Mouse (Mus musculus) right cerebral cortex, postnatal 14 days (tissue): ENCODE measurements at regions not wholly inside any gene's neighbourhood (a gene's known extent, or its start where the extent isn't known, plus 50 kb on each side); places are given as distances from the start of the nearest gene placed in this dataset.

Experiments
- DNase-seq: peaks from one replicate; pipeline ENCODE4 v3.0.0; 2022

GRCm38 (mm10) chr16:46331336-46331735, 167.0 kb downstream of the Nectin3 start:
- DNase-seq, result no peak

GRCm38 (mm10) chr16:46299079-46299721, 144.3 kb upstream of the Gm4737 start:
- no peak for DNase-seq

DNA sequence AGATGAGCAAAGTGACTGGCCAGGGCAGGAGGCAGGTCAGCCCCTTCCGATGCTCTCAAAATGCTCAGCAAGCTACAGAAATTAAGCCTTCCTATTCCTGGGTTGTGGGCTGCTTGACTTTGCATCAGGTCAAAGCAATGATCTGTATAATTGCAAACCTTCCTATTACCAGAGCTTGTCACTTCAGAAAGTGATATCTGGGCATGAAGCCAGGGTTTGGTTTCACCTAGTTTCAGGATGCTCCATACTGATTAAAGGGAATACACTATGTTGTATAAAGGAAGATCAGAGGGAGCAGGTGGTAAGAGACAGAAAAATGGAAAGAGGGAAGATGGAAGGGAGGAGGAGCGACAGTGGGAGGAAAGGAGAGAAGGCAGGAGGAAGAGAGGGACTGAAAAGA, 142.3 kb upstream of the Gm4737 start:
- DNase-seq, result no peak

DNA sequence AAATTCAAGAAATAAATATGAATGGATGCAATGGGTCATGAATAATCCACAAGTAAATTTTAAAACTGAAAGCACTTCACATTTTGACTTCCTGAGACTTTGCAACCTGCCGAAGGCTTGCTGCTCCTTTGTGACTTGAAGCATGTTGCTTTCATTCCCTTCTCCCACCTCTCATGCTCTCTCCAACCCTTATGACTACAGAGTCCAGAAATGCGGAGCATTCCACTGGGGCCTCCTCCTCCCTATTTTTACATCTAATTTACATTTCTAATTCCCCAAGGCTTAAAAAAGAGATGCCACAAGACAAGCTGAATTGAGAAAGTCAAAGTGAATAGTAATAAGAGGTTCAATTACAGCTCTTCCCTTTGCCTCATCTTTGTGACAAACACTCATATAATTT, 141.5 kb upstream of the Gm4737 start:
- DNase-seq, result no peak

- no peak for DNase-seq
Measured at GRCm38 (mm10) chr16:46293831-46294230, 139.0 kb upstream of the Gm4737 start.

DNA sequence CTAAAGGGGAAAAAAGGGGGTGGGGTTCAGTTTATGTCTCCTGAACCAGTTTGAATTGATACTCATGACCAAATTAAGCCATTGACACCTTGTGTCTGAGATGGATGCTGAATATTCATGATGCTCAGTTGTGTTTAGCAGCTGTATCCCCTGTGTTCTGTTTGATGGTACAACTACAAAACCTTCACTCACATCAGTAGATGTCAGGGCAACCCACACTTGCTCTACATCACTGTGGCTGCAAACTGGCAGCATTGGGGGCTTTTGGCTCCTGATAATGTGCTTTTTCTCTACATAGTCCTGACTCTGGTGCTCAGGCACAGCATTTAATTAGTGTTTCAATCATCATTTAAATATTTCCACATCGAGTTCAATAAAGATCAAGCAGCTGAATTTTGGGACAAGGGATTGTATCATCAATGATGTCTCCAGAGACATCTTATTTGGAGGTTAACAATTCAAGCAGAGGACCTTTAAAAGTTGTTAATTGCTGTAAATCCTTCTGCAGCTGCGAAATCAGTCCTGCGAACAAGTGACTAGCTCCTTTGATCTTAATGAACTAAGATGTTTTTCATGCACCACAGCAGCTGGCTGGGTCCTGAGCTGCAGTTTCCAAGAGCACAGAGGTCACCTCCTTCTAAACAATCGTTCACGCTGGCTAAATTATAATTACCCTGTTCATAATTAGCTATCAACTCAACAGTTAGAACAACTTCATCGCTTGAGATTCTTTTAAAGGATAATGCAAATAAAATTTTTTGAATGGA, 136.4 kb upstream of the Gm4737 start:
- DNase-seq, result no peak

DNA sequence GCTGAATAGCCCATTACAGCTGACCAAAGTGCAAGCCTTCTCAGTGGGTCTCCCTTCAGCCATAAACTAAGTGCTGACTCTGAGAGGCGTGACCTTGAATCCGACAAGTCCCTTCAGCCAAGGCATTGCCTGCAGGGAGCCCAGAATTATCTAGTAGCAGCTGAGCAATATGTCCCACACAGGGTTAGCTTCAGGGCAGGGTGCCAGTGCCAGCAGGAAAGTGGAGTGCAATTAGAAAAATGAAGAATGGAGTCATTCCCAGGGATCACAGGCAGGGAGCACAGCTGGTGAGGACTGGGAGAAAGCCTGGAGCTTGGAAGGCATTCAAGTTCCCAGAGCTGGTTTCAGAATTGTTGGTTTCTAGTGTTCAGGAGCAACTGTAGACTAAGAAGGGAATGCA, 135.3 kb upstream of the Gm4737 start:
- peak; percentile 37 for DNase-seq

DNA sequence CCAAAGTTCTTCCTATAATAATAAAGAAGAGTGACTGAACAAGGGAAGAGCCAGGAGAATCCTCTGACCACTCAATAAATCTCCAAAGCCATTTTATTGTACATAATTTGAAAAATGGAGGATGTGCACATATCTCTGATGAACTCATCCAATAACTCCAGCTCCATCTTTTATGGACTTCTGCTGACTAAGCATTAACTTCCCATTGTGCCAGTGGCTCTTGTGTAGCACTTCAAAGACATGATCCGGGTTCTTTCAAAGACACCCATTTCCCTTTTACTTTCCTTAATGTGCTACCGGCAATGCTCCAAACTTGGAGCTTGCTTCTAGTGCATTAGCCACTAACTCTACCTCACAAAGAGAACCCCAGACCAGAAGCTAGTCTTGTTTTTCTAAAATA, 112.7 kb upstream of the Gm4737 start:
- no peak for DNase-seq

GRCm38 (mm10) chr16:46251639-46252038, 96.8 kb upstream of the Gm4737 start:
- DNase-seq, result no peak

GRCm38 (mm10) chr16:46250943-46251342, 96.1 kb upstream of the Gm4737 start:
- no peak for DNase-seq

DNA sequence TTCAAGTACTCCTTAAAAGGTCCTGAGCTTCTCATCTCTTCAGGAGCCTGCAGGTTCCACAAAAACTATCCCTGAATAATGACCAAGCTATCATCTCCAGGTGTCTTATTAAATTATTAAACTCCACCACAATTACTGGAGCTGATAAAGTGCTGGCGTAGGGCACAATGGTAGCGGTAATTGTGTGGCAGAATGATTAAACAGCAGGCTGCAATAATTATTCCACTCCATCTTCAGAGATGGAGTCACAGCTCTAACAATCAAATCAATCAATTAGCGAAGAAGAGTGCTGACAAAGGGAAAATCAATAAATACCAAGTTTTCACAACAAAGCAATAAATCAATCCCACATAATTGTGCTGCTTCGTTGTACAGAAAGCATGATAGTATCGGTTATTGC, 90.7 kb upstream of the Gm4737 start:
- no peak for DNase-seq

GRCm38 (mm10) chr16:46228744-46229143, 73.9 kb upstream of the Gm4737 start:
- DNase-seq, result no peak

- no peak for DNase-seq
Measured at GRCm38 (mm10) chr16:46223084-46223600, 68.3 kb upstream of the Gm4737 start.

GRCm38 (mm10) chr16:46212504-46212903, 57.6 kb upstream of the Gm4737 start:
- DNase-seq, result no peak

DNA sequence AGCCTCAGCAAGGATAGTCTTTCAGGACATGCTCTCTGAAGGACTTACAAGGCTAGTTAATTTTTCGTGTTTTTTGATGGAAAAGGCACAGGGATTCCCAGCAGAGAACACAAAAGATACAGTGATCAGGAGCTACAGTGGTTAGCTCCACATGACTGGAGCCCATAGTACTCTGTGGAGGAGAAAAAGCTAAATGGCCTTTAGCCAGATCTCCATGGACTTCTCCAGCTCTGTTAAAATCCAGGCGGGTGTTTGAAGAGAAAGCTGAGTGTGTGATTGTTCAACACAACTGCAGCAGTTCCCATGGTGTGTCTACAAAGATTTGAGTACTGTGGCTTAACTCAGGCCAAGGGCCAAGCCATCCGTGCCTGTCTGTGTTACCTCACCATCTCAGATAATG, 57.0 kb upstream of the Gm4737 start:
- DNase-seq, result no peak

DNA sequence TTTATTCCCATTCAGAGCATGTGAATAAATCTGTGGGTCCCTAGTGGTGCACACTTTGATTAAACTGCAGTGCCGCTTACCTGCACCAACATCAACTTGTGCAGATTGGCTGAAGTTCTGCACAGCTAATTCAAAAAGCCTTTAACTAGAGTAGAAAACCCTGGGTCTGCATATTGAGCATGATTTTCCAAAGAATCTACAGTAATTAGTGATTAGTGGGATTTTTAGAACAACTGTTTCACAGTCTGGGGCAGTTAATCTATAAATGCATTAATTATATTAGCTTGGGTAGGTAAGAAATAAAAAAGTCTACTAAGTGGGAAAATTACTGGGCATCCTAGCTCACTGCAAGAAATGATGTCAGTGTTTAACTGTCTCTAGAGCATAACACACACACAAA, 50.2 kb upstream of the Gm4737 start:
- DNase-seq, result no peak
